ENCODE assay signal across 12 mouse cellular contexts in the genomic region with DNA sequence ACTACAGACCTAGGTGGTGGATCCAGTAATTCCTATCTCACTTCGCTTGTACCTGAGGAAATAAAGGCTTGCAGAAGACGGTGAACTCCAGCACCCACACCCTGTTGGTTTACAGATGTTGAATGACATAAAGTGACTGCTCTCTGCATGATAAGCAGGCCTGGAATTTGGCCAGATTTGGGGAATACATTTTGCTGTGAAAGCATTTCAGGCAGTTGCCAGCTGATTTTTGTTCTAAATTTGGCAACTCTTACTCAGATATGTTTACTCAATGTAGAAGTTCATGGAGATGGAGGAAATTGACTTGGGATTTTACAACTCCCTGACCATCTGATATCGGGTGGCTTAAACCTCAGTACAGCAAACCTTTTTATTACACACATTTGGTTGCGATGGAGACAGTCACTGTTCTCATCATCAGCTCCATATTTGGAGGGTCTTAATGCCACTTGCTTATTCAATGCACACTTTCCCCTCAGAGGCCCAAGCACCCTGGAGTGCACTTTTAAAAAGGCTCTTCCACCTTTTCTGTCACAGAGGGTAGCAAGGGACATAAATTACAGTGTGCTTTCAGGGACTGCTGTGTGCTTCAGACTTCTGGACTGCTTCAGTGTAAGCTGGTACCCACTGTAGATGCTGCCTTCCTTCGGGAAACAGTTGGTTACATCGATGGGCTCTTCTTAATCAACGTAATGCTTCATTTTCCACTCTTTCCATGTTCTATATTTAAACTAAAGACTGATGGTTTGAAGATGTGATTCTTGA.
DNase-seq lines count a peak whose midpoint lies in the region; ATAC-seq and TF ChIP-seq lines count a peak whose summit lies in the region.
"Had no signal": no experiment of that assay in that cellular context is flagged by ENCODE, and none has a peak within 500 bp of the region (broad histone marks: within the 10 kb centered on the region; RNA-seq: fewer than 3 reads in every experiment).

No protein-coding gene starts in this region.

- H3K27me3 ChIP-seq in heart, postnatal 0 days (ENCODE audit: control insufficient read depth, insufficient read depth, low read length) = no peaks in the 10 kb centered on the region
- no peaks in the 10 kb centered on the region for H3K27me3 ChIP-seq in lung, embryonic 14.5 days (ENCODE audit: insufficient read depth, low read length)
- no peaks in the 10 kb centered on the region for H3K27me3 ChIP-seq in neural tube, embryonic 13.5 days
- H3K27me3 ChIP-seq: intestine, embryonic 15.5 days; lung, embryonic 15.5 days had no signal

- no peak overlapping the region for H3K4me3 ChIP-seq in heart, postnatal 0 days (ENCODE audit: low read depth, low read length)
- no peak overlapping the region for H3K4me3 ChIP-seq in lung, embryonic 14.5 days (ENCODE audit: low read depth, low read length)
- no peak overlapping the region for H3K4me3 ChIP-seq in neural tube, embryonic 13.5 days
- H3K4me3 ChIP-seq: heart, embryonic 10.5 days; intestine, embryonic 15.5 days; lung, embryonic 15.5 days had no signal

- no peaks in the 10 kb centered on the region for H3K36me3 ChIP-seq in heart, postnatal 0 days (replicated peaks; ENCODE audit: control insufficient read depth, insufficient read depth, low read length)
- H3K36me3 ChIP-seq in lung, embryonic 14.5 days (ENCODE audit: insufficient read depth) = no peaks in the 10 kb centered on the region
- no peaks in the 10 kb centered on the region for H3K36me3 ChIP-seq in neural tube, embryonic 13.5 days
- H3K36me3 ChIP-seq: heart, embryonic 10.5 days; intestine, embryonic 15.5 days; lung, embryonic 15.5 days had no signal

- no peak for ATAC-seq in heart, postnatal 0 days (ENCODE audit: insufficient read depth, low read depth)
- no peak for ATAC-seq in lung, embryonic 14.5 days (ENCODE audit: insufficient read depth)
- ATAC-seq in neural tube, embryonic 13.5 days (ENCODE audit: low read depth) = peak; percentile 68
- ATAC-seq in granulocyte monocyte progenitor cell, adult 5-6 weeks (replicated peaks; ENCODE audit: poor library complexity, severe bottlenecking) = no peak
- ATAC-seq: intestine, embryonic 15.5 days had no signal

- WGBS in heart, postnatal 0 days = 61% methylated on average over 7 of the region's 7 CpGs
- 64% methylated on average over 7 of the region's 7 CpGs for WGBS in lung, embryonic 14.5 days
- WGBS in neural tube, embryonic 13.5 days = 44% methylated on average over 7 of the region's 7 CpGs

- no peak for TF ChIP-seq EP300 in heart, postnatal 0 days (IDR thresholded peaks at IDR 0.05; ENCODE audit: low read depth)

- peak; percentile 9 for DNase-seq in adrenal gland, postnatal 14 days
- DNase-seq in adrenal gland, postnatal 10 days = no peak
- peak; percentile 9 for DNase-seq in heart, postnatal 0 days (ENCODE audit: low spot score)
- no peak for DNase-seq in heart, adult 9 months (ENCODE audit: low spot score in 2 of 2)
- DNase-seq in lung, embryonic 14.5 days = peak; percentile 58
- DNase-seq in lung, adult 18-20 months = no peak
- DNase-seq: kidney, postnatal 36 days had no signal

- no peak overlapping the region for H3K9ac ChIP-seq in heart, postnatal 0 days (replicated peaks; ENCODE audit: low read depth, low read length)
- no peak overlapping the region for H3K9ac ChIP-seq in lung, embryonic 14.5 days
- H3K9ac ChIP-seq in neural tube, embryonic 13.5 days = no peak overlapping the region
- H3K9ac ChIP-seq: intestine, embryonic 15.5 days; lung, embryonic 15.5 days had no signal

- no peak overlapping the region for H3K4me2 ChIP-seq in heart, postnatal 0 days (ENCODE audit: low read depth, low read length)
- no peak overlapping the region for H3K4me2 ChIP-seq in lung, embryonic 14.5 days
- no peak overlapping the region for H3K4me2 ChIP-seq in neural tube, embryonic 13.5 days
- H3K4me2 ChIP-seq: intestine, embryonic 15.5 days; lung, embryonic 15.5 days had no signal

- no peak overlapping the region for H3K27ac ChIP-seq in heart, postnatal 0 days (ENCODE audit: low read depth)
- H3K27ac ChIP-seq in lung, embryonic 14.5 days (ENCODE audit: low read depth) = no peak overlapping the region
- peak overlapping the region; percentile 54; the same call in 1 of the 2 replicates for H3K27ac ChIP-seq in neural tube, embryonic 13.5 days (replicated peaks)
- H3K27ac ChIP-seq: heart, embryonic 10.5 days; intestine, embryonic 15.5 days; lung, embryonic 15.5 days had no signal

- no peak for TF ChIP-seq CTCF in heart, postnatal 0 days (IDR thresholded peaks at IDR 0.05; ENCODE audit: low read depth)
- no peak for TF ChIP-seq CTCF in lung, embryonic 14.5 days (IDR thresholded peaks at IDR 0.05; ENCODE audit: low read depth)

- H3K9me3 ChIP-seq in heart, postnatal 0 days (replicated peaks; ENCODE audit: control insufficient read depth, low read length) = no peaks in the 10 kb centered on the region
- H3K9me3 ChIP-seq in lung, embryonic 14.5 days (ENCODE audit: low read depth, low read length) = no peaks in the 10 kb centered on the region
- no peaks in the 10 kb centered on the region for H3K9me3 ChIP-seq in neural tube, embryonic 13.5 days
- H3K9me3 ChIP-seq: heart, embryonic 10.5 days; intestine, embryonic 15.5 days; lung, embryonic 15.5 days had no signal

- H3K4me1 ChIP-seq in heart, postnatal 0 days (ENCODE audit: control insufficient read depth, insufficient read depth) = peaks cover 6% of the 10 kb centered on the region; the same call in 1 of the 2 replicates
- no peaks in the 10 kb centered on the region for H3K4me1 ChIP-seq in lung, embryonic 14.5 days (ENCODE audit: insufficient read depth)
- peaks cover 18% of the 10 kb centered on the region for H3K4me1 ChIP-seq in neural tube, embryonic 13.5 days (replicated peaks)
- H3K4me1 ChIP-seq: heart, embryonic 10.5 days; intestine, embryonic 15.5 days; lung, embryonic 15.5 days had no signal

Comparison
In these comparisons a context has a peak if more than half of its experiments do, and no peak if none do; other contexts are left out.
1. DNase-seq: peak in adrenal gland, postnatal 14 days (single experiment), heart, postnatal 0 days (single experiment) and lung, embryonic 14.5 days (single experiment); none in adrenal gland, postnatal 10 days (single experiment), heart, adult 9 months (0 of 2) and lung, adult 18-20 months (0 of 2).